Mouse (Mus musculus): Measurements from ENCODE around the gene 2310061I04Rik. TPM values are rescaled to one million over a fixed set of nuclear protein-coding genes. Genes with fewer than 3 reads are reported as not detected.

The 2310061I04Rik gene
- polyA plus RNA-seq, 1 experiment from 2014 or later = 30.6 TPM

MicroRNAs within 50 kb of the gene (microRNA counts, 519-probe panel; counts per million panel counts)
- microRNA mmu-miR-1894-3p (not detected), microRNA mmu-miR-1894-5p (not detected)

Small RNA genes within 50 kb of the gene (microRNA-seq; reads per million reads assigned to microRNA genes)
- gene Gm28033 = 0.59 reads per million
- not detected for gene Mir1894

Other genes starting within 250 kb of the 2310061I04Rik start
- gene Vars2, start 229.8 kb downstream of the 2310061I04Rik start, polyA plus RNA-seq (2014; fragmentation: Nextera tagmentation; extraction: Ambion mirVana) = 16.0 and 18.1 TPM in 2 replicates
- gene Gtf2h4, start 223.7 kb downstream of the 2310061I04Rik start, polyA plus RNA-seq (2014; fragmentation: Nextera tagmentation; extraction: Ambion mirVana) = 47.2 and 49.9 TPM in 2 replicates
- 44.6 and 45.1 TPM in 2 replicates for gene Ddr1, start 192.8 kb downstream of the 2310061I04Rik start, polyA plus RNA-seq (2014; fragmentation: Nextera tagmentation; extraction: Ambion mirVana)
- 4.4 and 5.1 TPM in 2 replicates for gene Ier3, start 75.7 kb downstream of the 2310061I04Rik start, polyA plus RNA-seq (2014; fragmentation: Nextera tagmentation; extraction: Ambion mirVana)
- gene Flot1, start 74.2 kb downstream of the 2310061I04Rik start, polyA plus RNA-seq (2014; fragmentation: Nextera tagmentation; extraction: Ambion mirVana) = 42.5 and 48.5 TPM in 2 replicates
- gene Tubb5, start 59.1 kb downstream of the 2310061I04Rik start, polyA plus RNA-seq (2014; fragmentation: Nextera tagmentation; extraction: Ambion mirVana) = 923 and 1,006 TPM in 2 replicates
- 16.6 and 17.8 TPM in 2 replicates for gene Mdc1, start 55.9 kb downstream of the 2310061I04Rik start, polyA plus RNA-seq (2014; fragmentation: Nextera tagmentation; extraction: Ambion mirVana)
- 62.6 and 69.3 TPM in 2 replicates for gene Nrm, start 36.1 kb downstream of the 2310061I04Rik start, polyA plus RNA-seq (2014; fragmentation: Nextera tagmentation; extraction: Ambion mirVana)
- 21.2 and 23.2 TPM in 2 replicates for gene Ppp1r18, start 31.8 kb downstream of the 2310061I04Rik start, polyA plus RNA-seq (2014; fragmentation: Nextera tagmentation; extraction: Ambion mirVana)
- 37.2 and 46.1 TPM in 2 replicates for gene Dhx16, start 17.6 kb downstream of the 2310061I04Rik start, polyA plus RNA-seq (2014; fragmentation: Nextera tagmentation; extraction: Ambion mirVana)
- gene Atat1, start 12.6 kb upstream of the 2310061I04Rik start, polyA plus RNA-seq (2014; fragmentation: Nextera tagmentation; extraction: Ambion mirVana) = 68.5 and 76.3 TPM in 2 replicates
- gene Mrps18b, start 19.0 kb upstream of the 2310061I04Rik start, polyA plus RNA-seq (2014; fragmentation: Nextera tagmentation; extraction: Ambion mirVana) = 119 and 128 TPM in 2 replicates
- 33.8 and 34.0 TPM in 2 replicates for gene Ppp1r10, start 19.0 kb upstream of the 2310061I04Rik start, polyA plus RNA-seq (2014; fragmentation: Nextera tagmentation; extraction: Ambion mirVana)
- gene Abcf1, start 72.3 kb upstream of the 2310061I04Rik start, polyA plus RNA-seq (2014; fragmentation: Nextera tagmentation; extraction: Ambion mirVana) = 88.4 and 89.1 TPM in 2 replicates
- gene Gnl1, start 82.4 kb upstream of the 2310061I04Rik start, polyA plus RNA-seq (2014; fragmentation: Nextera tagmentation; extraction: Ambion mirVana) = 37.8 and 38.3 TPM in 2 replicates
- gene Prr3, start 82.8 kb upstream of the 2310061I04Rik start, polyA plus RNA-seq (2014; fragmentation: Nextera tagmentation; extraction: Ambion mirVana) = 25.3 and 26.1 TPM in 2 replicates
- gene H2-T24, start 123.1 kb upstream of the 2310061I04Rik start, polyA plus RNA-seq (2014; fragmentation: Nextera tagmentation; extraction: Ambion mirVana) = 2.0 and 3.4 TPM in 2 replicates
- 4.9 and 5.7 TPM in 2 replicates for gene H2-T23, start 135.4 kb upstream of the 2310061I04Rik start, polyA plus RNA-seq (2014; fragmentation: Nextera tagmentation; extraction: Ambion mirVana)
- 15.0 and 17.8 TPM in 2 replicates for gene H2-T22, start 145.3 kb upstream of the 2310061I04Rik start, polyA plus RNA-seq (2014; fragmentation: Nextera tagmentation; extraction: Ambion mirVana)
- not detected in 2 replicates for gene Gm6034, start 145.5 kb upstream of the 2310061I04Rik start, polyA plus RNA-seq (2014; fragmentation: Nextera tagmentation; extraction: Ambion mirVana)
- not detected in 2 replicates for gene Gm11127, start 160.9 kb upstream of the 2310061I04Rik start, polyA plus RNA-seq (2014; fragmentation: Nextera tagmentation; extraction: Ambion mirVana)
- gene Gm19684, start 224.2 kb upstream of the 2310061I04Rik start, polyA plus RNA-seq (2014; fragmentation: Nextera tagmentation; extraction: Ambion mirVana) = not detected in 2 replicates
- gene Gm7030, start 232.0 kb upstream of the 2310061I04Rik start, polyA plus RNA-seq (2014; fragmentation: Nextera tagmentation; extraction: Ambion mirVana) = not detected in 2 replicates